Mouse (Mus musculus) C2C12 (cell line): ENCODE measurements around the gene Hcn3.

Source experiments
- CEBPB ChIP-seq: IDR thresholded peaks from one replicate; pipeline ENCODE4 v1.6.1; 2011; ENCODE audit warnings: low read depth, mild to moderate bottlenecking, control low read depth, moderate library complexity
- CTCF ChIP-seq: IDR thresholded peaks from one replicate; pipeline ENCODE4 v1.5.1; 2011; ENCODE audit not compliant: control insufficient read depth, insufficient read depth, insufficient read length
- FOSL1 ChIP-seq: IDR thresholded peaks from one replicate; pipeline ENCODE4 v1.8.0; 2011; ENCODE audit warnings: mild to moderate bottlenecking, low read length; ENCODE audit not compliant: poor library complexity, insufficient read depth, severe bottlenecking
- MAX ChIP-seq: IDR thresholded peaks from one replicate; pipeline ENCODE4 v1.6.1; 2011; ENCODE audit warnings: mild to moderate bottlenecking, control low read depth
- MYOD1 ChIP-seq: IDR thresholded peaks from one replicate; pipeline ENCODE4 v1.6.1; 2011; ENCODE audit warnings: low read depth; ENCODE audit not compliant: control insufficient read depth, insufficient read length
- MYOG ChIP-seq: IDR thresholded peaks from one replicate; pipeline ENCODE4 v1.6.1; 2011; ENCODE audit not compliant: control insufficient read depth, insufficient read length; ENCODE audit errors: extremely low read depth

DNA sequence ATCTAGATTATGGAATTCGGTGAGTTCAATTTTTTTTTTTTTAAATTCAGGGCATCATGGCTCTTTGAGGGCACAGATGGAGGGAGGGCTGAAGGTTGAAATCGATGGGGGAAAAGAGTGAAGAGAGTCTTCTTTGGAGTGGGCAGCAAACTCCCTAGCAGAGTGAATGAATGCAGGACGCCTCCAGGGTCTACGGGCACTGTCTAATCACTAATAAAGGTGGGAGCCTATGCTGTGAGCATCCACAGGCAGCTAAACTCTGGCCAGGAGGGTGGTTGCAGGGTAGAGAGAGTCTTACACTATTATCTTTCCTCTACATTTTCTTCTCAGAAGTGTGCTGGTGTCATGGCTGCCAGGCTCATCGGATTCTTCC lies 43.1 kb upstream of the Hcn3 start:
- TF ChIP-seq CTCF = no peak
- TF ChIP-seq MAX = no peak
- TF ChIP-seq MYOG = no peak
- no peak for TF ChIP-seq FOSL1
- TF ChIP-seq MYOD1 = no peak
- no peak for TF ChIP-seq CEBPB
